Mouse (Mus musculus): Measurements from ENCODE around the gene Notch3.

DNA sequence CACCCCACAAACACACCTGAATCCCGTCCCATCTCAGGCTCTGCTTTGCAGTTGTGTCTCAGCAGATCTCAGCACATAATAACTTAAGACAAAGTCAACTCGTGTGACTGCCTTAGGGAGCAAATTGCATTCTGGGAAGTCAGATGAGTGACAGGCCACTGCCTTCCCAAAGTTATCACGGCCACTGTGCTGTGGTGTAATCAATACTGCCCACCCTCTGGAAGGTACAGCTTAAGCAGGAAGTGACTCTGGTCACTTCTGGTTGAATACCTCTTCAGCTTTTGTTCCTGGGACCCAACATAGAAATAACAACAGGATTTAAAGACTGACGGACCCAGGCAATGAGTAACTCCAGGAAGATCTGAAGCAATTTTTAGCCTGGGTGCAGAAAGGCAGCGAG, 58.8 kb downstream of the Notch3 start:
- no peak for TF ChIP-seq GATA1 (IDR thresholded peaks at IDR 0.05; ENCODE audit: low read length)
- no peak for TF ChIP-seq TAL1 (IDR thresholded peaks at IDR 0.05; ENCODE audit: low read length)
